Mouse (Mus musculus) embryo, embryonic 10.5 days (tissue): ENCODE results near the gene Golga4.
A peak's percentile ranks its signal among the peaks of the same experiment; 100 is the strongest.

ENCODE experiments used
- DNase-seq: peaks from one replicate; pipeline ENCODE4 v3.0.0-alpha.2; 2015; ENCODE audit warnings: low spot score

Golga4 gene

DNA sequence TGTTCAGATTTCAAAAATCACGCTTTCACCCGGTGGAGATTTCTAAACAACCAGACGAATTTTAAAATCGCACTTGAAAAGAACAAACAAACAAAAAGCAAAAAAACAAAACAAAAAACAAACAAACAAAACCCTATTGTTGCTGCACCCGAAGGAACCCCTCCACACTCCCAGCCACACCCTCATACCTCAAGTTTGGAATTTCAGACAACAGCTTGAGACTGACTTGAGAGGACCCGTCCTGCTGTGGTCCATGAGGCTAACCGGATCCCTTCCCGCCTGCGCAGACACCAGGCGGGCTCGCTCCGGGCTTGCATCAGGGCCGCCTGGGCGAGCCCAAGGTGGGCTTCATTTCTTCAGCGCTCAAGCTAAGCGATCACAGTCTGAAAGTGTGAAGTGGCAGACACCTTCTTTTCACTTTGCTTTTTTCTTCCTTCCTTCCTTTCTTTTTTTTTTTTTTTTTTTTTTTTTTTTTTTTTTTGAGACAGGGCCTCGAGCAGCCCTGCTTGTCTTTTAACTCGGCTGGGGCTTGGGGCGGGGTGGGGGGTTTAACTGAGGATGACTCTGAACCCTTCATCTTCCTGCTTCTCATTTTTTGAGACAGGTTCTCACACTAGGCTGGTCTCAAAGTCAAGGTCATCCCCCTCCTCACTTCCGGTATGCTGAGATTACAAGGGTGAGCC is 17.0 kb upstream of the Golga4 start:
- peak; percentile 51 for DNase-seq

DNA sequence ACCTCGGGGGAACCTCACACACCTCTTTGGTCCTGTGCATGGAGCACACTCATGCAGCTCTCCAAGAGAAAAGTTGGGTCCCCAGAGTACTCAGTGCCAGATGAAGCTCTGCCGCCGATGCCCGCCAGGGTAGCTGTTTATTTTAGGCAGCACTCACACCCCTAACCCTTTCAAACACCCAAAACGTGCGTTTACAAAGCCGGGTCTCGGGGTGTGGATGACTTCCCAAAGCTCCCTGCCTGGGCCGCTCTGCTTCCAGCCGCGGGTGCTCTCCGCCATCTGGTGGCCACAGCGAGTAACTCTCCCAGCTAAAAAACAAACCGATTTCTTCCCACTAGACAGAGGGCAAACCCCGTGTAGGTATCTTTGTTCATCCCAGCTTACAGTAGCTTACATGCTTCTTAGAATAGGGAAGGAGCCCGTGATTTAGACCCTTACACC is 16.5 kb upstream of the Golga4 start:
- peak; percentile 89 for DNase-seq

DNA sequence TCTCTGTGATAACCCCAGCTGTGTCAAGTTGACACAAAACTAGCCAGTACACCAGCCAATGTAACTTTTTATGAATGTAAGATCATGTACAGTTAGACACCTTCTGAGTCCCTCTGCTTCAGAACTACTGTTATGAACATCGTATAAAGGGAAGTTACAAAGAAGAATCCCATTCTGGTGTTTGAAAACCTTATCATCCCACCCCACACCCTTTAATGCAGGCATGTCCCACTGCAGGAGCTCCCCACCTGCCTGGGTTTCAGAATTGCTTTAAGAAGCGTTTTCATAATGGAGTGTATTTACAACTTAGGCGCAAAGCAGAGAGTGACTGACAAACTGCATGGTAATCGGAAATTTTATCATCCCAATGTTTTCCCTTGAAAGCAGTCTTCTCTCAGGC is 14.9 kb upstream of the Golga4 start:
- DNase-seq = no peak

- no peak for DNase-seq
Measured at GRCm38 (mm10) chr9:118492932-118493698, 13.0 kb upstream of the Golga4 start.

GRCm38 (mm10) chr9:118494106-118494505 is 12.0 kb upstream of the Golga4 start:
- no peak for DNase-seq

GRCm38 (mm10) chr9:118495933-118496332 is 10.1 kb upstream of the Golga4 start:
- DNase-seq = no peak

- DNase-seq = no peak
Measured at GRCm38 (mm10) chr9:118496952-118497351, 9.1 kb upstream of the Golga4 start.

DNA sequence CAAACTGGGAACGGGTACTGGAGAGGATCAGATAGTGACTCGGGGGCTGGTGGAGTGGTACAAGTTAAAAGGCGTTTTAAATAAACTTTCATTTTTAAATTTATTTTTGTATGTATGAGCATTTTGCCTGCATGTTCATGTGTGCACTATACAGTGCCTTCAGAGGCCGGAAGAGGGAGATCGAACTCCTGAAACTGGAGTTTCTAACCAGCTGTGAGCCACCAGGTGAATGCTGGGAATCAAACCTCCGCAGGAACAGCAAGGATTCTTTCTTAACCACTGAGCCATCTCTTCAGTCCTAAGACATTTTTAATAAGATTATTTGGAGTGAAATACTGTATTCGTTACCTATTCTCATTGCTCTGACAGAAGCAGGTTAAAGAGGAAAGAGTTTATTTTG is 8.0 kb upstream of the Golga4 start:
- DNase-seq = no peak

DNA sequence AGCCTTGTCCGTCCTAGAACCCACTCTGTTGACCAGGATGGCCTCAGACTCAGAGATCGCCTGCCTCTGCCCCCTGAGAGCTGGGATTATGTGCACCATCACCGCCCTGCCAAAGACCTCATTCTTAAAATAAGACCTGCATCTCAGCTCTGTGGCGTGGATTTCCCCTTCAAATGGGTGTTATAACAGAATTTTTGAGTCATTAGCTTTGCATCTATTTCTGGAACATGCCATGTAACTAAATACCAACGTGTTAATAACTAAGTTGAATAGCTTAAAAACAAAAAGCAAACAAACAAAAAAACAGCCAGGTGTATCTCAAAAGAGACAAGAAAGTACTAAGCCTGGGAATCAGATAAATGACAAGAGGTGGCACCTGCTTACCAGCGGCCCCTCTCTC is 5.1 kb upstream of the Golga4 start:
- DNase-seq = no peak

- no peak for DNase-seq
Measured at GRCm38 (mm10) chr9:118504656-118505055, 1.4 kb upstream of the Golga4 start.

DNA sequence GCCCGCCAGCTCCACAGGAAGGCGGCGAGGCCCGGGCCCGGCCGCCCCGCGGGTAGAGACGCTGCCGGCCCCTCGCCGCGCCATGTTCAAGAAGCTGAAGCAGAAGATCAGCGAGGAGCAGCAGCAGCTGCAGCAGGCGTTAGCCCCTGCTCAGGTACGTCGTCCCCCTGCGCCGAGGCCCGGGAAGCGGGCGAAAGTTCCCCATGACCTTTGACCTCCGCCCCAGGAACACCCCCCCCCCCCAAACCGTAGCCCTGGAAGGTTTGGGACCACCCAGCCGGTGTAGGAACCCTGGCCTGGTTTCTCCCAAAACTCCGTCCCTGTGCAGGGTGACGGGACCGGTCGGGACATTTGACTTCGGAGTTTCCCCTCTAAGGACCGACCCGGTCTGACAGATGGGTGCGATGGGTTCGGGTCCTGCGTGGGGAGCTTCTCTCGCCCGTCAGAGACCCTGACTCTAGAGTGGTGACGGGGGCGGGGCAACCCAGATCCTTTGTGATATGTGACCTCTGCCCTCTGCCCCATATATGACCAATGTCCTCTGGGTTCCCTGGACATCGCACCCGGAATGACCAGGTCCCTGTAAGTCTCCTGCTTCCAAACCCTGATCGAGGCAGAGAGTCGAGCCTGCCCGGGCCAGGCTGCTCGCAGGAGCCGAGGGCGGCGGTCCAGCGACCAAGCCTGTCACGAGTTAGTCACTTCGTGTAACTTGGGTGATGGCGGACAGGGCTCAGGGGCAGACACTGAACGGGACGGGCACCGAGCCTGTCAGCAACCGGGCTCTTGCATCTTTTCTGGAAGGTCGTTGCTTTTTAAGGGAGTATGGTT is 551 bp downstream of the Golga4 start:
- peak; percentile 54 for DNase-seq

DNA sequence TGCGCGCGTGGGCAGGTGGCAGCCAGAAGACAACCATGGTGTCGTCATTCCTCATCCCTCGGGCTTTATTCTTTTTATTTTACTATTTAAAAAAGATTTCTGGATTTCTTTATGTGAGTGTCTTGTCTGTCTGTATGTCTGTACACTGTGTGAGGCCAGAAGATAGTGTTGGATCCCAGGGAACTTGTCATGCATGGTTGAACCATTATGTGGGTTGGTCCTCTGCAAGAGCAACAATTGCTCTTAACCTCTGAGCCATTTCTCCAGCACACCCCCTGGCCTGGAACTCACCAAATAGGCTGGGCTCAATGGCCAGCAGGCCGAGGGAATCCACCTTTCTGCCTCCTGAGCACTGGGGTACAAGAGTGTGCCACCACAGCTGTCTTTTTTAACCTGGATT is 1.5 kb downstream of the Golga4 start:
- DNase-seq = no peak

- no peak for DNase-seq
Measured at GRCm38 (mm10) chr9:118508601-118509000, 2.5 kb downstream of the Golga4 start.

DNA sequence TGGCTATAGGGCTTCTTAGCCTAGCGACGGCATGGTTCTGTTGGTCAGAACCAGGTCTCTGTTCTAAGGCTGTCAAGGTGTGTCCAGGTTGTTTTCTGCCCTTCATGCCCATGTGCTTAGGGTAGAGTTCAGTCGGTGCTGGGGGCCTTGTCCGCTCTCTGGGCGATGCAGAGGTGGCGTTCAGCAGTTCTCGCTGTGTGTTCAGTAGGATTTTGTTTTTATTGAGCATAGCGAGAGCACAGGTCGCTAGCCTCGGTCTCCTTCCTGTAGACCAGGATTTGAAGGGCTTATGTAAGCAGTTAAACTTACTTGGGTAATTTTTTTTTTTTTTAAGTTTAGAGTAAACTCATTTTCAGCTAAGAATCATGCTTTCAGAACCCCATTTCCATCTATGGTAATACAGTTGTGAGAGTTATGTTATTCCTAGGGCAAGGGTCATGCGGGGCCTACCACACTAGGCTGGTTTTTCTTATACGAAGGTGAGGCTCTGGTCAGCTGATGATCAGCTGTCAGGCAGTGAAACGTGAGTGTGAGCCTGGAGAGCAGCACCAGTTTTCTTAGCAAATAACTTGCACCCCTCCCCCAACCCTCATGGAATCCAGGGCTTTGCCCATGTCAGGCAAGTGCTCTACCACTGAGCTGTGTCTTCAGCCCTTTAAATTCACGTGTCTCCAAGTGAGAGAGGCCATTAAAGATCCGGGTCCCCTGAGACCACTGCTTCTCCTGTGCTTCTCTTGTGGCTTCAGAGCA is 5.0 kb downstream of the Golga4 start:
- DNase-seq = peak; percentile 24

GRCm38 (mm10) chr9:118512681-118513233 is 6.7 kb downstream of the Golga4 start:
- DNase-seq = no peak

- no peak for DNase-seq
Measured at GRCm38 (mm10) chr9:118515476-118515875, 9.4 kb downstream of the Golga4 start.

DNA sequence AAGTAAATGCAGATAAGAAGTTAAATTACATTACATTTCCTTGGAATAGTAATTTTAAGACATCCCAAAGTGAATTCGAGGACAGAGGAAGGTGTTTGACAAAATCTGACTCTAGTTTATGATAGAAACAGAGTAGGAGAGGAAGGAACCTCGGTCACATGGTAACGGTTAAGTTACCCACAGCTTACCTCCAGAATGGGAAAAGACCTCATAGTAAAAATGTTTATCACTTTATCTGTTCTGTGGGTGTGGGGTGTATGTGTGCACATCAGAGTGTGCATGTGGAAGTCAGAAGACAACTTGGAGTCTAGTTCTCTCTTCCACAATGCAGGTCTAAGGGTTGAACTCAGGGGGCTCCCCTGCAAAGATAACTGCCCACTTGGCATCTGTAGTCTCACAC is 10.1 kb downstream of the Golga4 start:
- DNase-seq = no peak

DNA sequence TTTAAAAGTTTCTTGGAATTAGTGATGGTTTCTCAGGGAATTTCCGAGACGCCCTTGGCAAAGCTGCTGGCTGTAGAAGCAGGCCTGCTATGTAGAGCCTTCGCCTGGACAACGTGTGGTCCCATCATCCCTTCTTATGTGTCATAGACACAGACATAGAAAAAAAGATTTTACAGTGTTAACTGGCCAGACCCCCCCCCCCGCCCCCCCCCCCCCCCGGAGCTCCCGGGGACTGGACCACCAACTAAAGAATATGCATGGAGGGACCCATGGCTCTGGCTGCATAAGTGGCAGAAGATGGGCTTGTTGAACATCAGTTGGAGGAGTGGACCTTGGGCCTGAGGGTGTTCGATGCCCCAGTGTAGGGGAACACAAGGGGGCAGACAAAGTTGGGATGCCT is 11.6 kb downstream of the Golga4 start:
- no peak for DNase-seq

GRCm38 (mm10) chr9:118519101-118519500 is 13.0 kb downstream of the Golga4 start:
- DNase-seq = no peak

DNA sequence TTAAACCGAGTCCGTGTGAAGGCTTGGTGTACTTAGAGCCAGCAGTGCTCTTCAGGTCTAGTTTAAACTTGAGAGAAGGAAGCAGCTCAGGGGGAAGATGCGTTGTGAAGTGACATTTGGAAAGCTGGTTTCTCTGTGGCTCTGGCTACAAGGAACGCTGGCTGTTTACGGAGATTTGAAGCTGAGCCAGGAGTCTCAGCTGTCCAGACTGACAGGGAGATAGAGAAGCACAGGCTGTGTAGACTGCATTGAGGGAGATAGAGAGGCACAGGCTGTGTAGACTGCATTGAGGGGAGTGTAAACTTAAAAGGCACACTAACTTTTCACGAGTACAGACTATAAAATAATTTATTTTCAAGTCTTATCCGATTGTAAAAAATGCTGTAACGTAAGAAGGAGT is 13.9 kb downstream of the Golga4 start:
- no peak for DNase-seq

GRCm38 (mm10) chr9:118520858-118521257 is 14.8 kb downstream of the Golga4 start:
- peak; percentile 53 for DNase-seq

GRCm38 (mm10) chr9:118521659-118522058 is 15.6 kb downstream of the Golga4 start:
- DNase-seq = no peak
